Mouse (Mus musculus) left cerebral cortex, postnatal 25 days (tissue): ENCODE measurements around the gene Dync1h1. TPM values are rescaled to one million over a fixed set of nuclear protein-coding genes. Genes with fewer than 3 reads are reported as not detected.

ENCODE experiments used
- DNase-seq, 2 experiments: peaks; one replicate each; pipeline ENCODE4 v3.0.0; 2022; ENCODE audit warnings: low spot score in 2 of 2, mixed read lengths in 1 of 2
- intact Hi-C: fragments of 180-260 bp; cut with DNase I; formaldehyde crosslinking; loops from one replicate; pipeline ENCODE4 v1.15.1; 2025
- total RNA-seq, 2 experiments: library from RNA; stranded (reverse); gene quantifications; 2 replicates each; pipeline ENCODE4 v1.2.3; 2021

The Dync1h1 gene
- total RNA-seq, 2 experiments from 2014 or later: 308 to 319 TPM

- peak; percentile 38 to 65 for DNase-seq
- intact Hi-C loops: loop anchor here (2.0 kb wide), 1 partner anchor 154 kb away; the partner anchor contains the start of gene Ppp2r5c
Measured at GRCm38 (mm10) chr12:110600225-110600991, 844 bp upstream of the Dync1h1 start.

GRCm38 (mm10) chr12:110606161-110606560, 4.9 kb downstream of the Dync1h1 start:
- intact Hi-C loops: no loop called here
- no peak for DNase-seq

- DNase-seq: no peak
- intact Hi-C loops: no loop called here
Measured at GRCm38 (mm10) chr12:110606676-110607075, 5.4 kb downstream of the Dync1h1 start.

- peak; percentile 45 to 73 for DNase-seq
- intact Hi-C loops: no loop called here
Measured at GRCm38 (mm10) chr12:110608460-110609152, 7.4 kb downstream of the Dync1h1 start.

GRCm38 (mm10) chr12:110609153-110609497, 7.9 kb downstream of the Dync1h1 start:
- intact Hi-C loops: no loop called here
- DNase-seq: no peak

- intact Hi-C loops: no loop called here
- no peak for DNase-seq
Measured at GRCm38 (mm10) chr12:110610713-110611112, 9.5 kb downstream of the Dync1h1 start.

GRCm38 (mm10) chr12:110630056-110630455, 28.8 kb downstream of the Dync1h1 start:
- no peak for DNase-seq
- intact Hi-C loops: loop anchor here (5.0 kb wide), 1 partner anchor 37 kb away; no protein-coding TSS in a partner anchor

GRCm38 (mm10) chr12:110636293-110636692, 35.0 kb downstream of the Dync1h1 start:
- intact Hi-C loops: no loop called here
- peak in 1 of 2 experiments; percentile 79 for DNase-seq

GRCm38 (mm10) chr12:110637507-110638114, 36.4 kb downstream of the Dync1h1 start:
- DNase-seq: no peak

GRCm38 (mm10) chr12:110650241-110650641, 49.0 kb downstream of the Dync1h1 start:
- intact Hi-C loops: loop anchor here (5.0 kb wide), 1 partner anchor 33 kb away; no protein-coding TSS in a partner anchor
- DNase-seq: peak; percentile 51 to 70

More at GRCm38 (mm10) chr12:110637507-110638114, 36.4 kb downstream of the Dync1h1 start:
- intact Hi-C loops: no loop called here

GRCm38 (mm10) chr12:110651464-110651863, 50.2 kb downstream of the Dync1h1 start:
- no peak for DNase-seq
- intact Hi-C loops: loop anchor here (5.0 kb wide), 1 partner anchor 34 kb away; no protein-coding TSS in a partner anchor

GRCm38 (mm10) chr12:110661746-110662145, 60.5 kb downstream of the Dync1h1 start:
- DNase-seq: no peak
- intact Hi-C loops: no loop called here

GRCm38 (mm10) chr12:110667466-110668077, 66.3 kb downstream of the Dync1h1 start:
- no peak for DNase-seq
- intact Hi-C loops: loop anchor here (5.0 kb wide), 1 partner anchor 35 kb away; no protein-coding TSS in a partner anchor

GRCm38 (mm10) chr12:110674243-110674642, 73.0 kb downstream of the Dync1h1 start:
- no peak for DNase-seq
- intact Hi-C loops: no loop called here

GRCm38 (mm10) chr12:110681191-110681590, 79.9 kb downstream of the Dync1h1 start:
- intact Hi-C loops: no loop called here
- DNase-seq: no peak

GRCm38 (mm10) chr12:110681878-110682277, 80.6 kb downstream of the Dync1h1 start:
- no peak for DNase-seq
- intact Hi-C loops: no loop called here

GRCm38 (mm10) chr12:110682561-110683299, 81.5 kb downstream of the Dync1h1 start, which contains the start of gene 1700001K19Rik:
Gene 1700001K19Rik, minus strand, starts transcription at chr12:110682619.
- intact Hi-C loops: no loop called here

GRCm38 (mm10) chr12:110683580-110683979, 82.3 kb downstream of the Dync1h1 start:
- DNase-seq: no peak
- intact Hi-C loops: no loop called here

More at GRCm38 (mm10) chr12:110682561-110683299, 81.5 kb downstream of the Dync1h1 start, which contains the start of gene 1700001K19Rik:
- no peak for DNase-seq
